Mouse (Mus musculus): ENCODE data around the gene Brd2. TPM values are rescaled to one million over a fixed set of nuclear protein-coding genes. Genes with fewer than 3 reads are reported as not detected.

The Brd2 gene
- polyA plus RNA-seq (2014; fragmentation: Nextera tagmentation; extraction: Ambion mirVana) = 98.7 and 99.2 TPM in 2 replicates

DNA sequence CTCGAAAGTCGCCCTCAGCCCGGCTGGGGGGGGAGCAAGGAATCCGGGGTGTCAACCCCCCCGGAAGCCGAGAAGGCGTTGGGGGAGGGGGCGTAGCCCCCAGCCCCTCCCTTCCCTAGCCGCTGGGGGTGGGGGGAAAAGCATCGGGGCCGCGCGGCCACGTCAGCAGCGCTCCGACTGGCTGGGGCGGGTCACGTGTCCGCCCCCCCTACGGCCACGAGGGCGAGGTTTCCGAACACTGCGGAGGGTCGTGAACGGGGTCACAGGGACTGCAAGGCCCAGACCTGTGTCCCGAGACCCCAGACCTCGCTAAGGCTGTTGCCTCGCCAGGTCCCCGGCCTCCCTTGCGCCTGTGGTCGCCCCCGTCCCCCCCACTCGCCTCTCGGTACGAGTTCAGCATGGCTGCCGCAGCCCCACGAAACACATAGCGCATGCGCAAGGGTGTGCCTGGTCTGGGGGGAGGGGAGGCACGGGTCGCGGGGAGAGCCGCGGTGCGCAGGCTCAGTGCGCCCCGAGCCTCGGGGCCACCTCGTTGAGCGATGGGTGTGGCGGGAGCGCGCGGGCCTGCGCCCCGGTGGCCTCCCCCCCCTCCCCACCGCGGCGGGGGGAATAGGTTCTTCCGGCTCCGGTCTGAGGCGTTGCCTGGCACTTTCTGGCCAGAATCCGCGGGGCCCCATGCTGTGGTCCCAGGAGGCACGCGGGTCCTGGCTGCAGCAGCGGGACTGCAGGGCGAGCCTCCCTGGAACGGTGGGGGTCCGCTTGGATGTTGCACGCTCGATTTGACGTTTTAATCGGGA lies at the start of gene Brd2:
Gene Brd2 (minus strand): TSS at position 447 of the 797 bp plus-strand sequence.
- under 1% methylated on average over 61 of the region's 75 CpGs for WGBS
- Histone ChIP-seq H3K4me1 (ENCODE audit: control insufficient read depth, insufficient read depth, low read length) (peaks cover 14% of the 10 kb centered on the region), H3K36me3 (ENCODE audit: control insufficient read depth, insufficient read depth, low read length) (peaks cover 7% of the 10 kb centered on the region; the same call in 1 of the 2 replicates), H3K4me3 (ENCODE audit: low read depth, low read length) (peak within 1 kb of the TSS; percentile 99), H3K9me3 (ENCODE audit: control insufficient read depth, low read length) (no peaks in the 10 kb centered on the region), H3K27me3 (ENCODE audit: control insufficient read depth, insufficient read depth, low read length) (no peaks in the 10 kb centered on the region), H3K27ac (ENCODE audit: low read depth, low read length) (peak within 1 kb of the TSS; percentile 100), H3K9ac (ENCODE audit: low read length) (peak within 1 kb of the TSS; percentile 99), H3K4me2 (peak within 1 kb of the TSS; percentile 97)
- DNase-seq (ENCODE audit: low spot score, missing footprints) = peak; percentile 99
- peak; percentile 62 for ATAC-seq (ENCODE audit: low FRiP score)

DNA sequence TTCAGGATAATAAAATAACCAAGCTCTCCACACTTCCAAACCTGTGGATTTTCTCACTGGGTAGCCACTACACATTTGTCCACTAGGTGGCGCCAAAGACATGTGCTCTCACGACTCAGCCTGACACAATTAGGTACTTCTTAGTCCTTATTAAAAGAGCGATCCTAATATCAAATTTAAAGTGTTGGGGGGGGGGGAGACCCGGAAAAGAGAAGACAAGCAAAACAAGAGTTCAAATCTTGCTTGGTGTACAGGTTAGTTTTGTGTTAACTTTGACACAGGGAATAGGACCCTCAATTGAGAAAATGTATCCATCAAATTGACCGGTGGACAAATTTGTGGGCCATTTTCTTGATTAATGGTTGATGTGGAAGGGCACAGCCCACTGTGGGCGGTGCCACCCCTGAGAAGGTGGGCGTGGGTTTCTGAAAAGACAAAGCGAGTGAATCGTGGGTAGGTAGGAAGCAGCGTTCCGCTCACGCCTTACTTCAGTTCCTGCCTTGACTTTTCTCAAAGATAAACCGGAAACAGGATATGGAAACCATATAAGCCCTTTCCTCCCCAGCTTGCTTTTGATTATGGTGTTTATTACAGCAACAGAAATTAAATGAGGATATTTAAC lies 48.6 kb upstream of the Brd2 start:
- peaks cover 4% of the 10 kb centered on the region; the same call in 1 of the 2 replicates for H3K9me3 ChIP-seq (ENCODE audit: control insufficient read depth, low read length)
- DNase-seq (ENCODE audit: low spot score, missing footprints) (peak; percentile 98), ATAC-seq (ENCODE audit: low FRiP score) (no peak)
- H3K36me3 ChIP-seq (ENCODE audit: control insufficient read depth, insufficient read depth, low read length) = no peaks in the 10 kb centered on the region
- 44% methylated on average over 13 of the region's 13 CpGs for WGBS
- H3K27ac ChIP-seq (ENCODE audit: low read depth, low read length) = no peak overlapping the region
- no peak overlapping the region for H3K9ac ChIP-seq (ENCODE audit: low read length)
- no peak overlapping the region for H3K4me3 ChIP-seq (ENCODE audit: low read depth, low read length)
- no peak overlapping the region for H3K4me2 ChIP-seq
- H3K4me1 ChIP-seq (ENCODE audit: control insufficient read depth, insufficient read depth, low read length) = no peaks in the 10 kb centered on the region
- H3K27me3 ChIP-seq (ENCODE audit: control insufficient read depth, insufficient read depth, low read length) = no peaks in the 10 kb centered on the region

- H3K27me3 ChIP-seq (ENCODE audit: control insufficient read depth, insufficient read depth, low read length) = no peaks in the 10 kb centered on the region
- no peak overlapping the region for H3K9ac ChIP-seq (ENCODE audit: low read length)
- H3K9me3 ChIP-seq (ENCODE audit: control insufficient read depth, low read length) = peaks cover 4% of the 10 kb centered on the region; the same call in 1 of the 2 replicates
- 27% methylated on average over 4 of the region's 4 CpGs for WGBS
- H3K4me3 ChIP-seq (ENCODE audit: low read depth, low read length) = no peak overlapping the region
- no peak overlapping the region for H3K27ac ChIP-seq (ENCODE audit: low read depth, low read length)
- H3K4me1 ChIP-seq (ENCODE audit: control insufficient read depth, insufficient read depth, low read length) = no peaks in the 10 kb centered on the region
- ATAC-seq (ENCODE audit: low FRiP score) (no peak), DNase-seq (ENCODE audit: low spot score, missing footprints) (peak; percentile 79)
- H3K4me2 ChIP-seq = no peak overlapping the region
- no peaks in the 10 kb centered on the region for H3K36me3 ChIP-seq (ENCODE audit: control insufficient read depth, insufficient read depth, low read length)
These were observed 48.0 kb upstream of the Brd2 start for GRCm38 (mm10) chr17:34170487-34170876.

DNA sequence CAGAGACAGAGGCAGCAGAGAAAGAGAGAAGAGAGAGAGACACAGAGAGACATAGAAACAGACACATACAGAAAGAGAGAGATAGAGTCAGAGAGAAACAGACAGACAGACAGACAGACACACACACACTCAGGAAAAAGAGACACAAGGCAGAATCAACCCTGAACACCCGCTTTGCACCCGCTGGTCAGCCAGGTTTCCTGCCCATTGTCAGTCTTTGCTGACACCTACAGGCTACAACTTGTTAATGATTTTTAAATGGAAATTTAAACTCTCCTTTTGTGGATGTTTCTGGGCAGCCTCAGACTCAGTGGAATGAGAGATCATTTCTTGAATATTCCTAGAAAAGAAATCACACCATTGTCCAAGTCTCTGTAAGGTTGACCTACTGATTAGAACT lies 46.8 kb upstream of the Brd2 start:
- ATAC-seq (ENCODE audit: low FRiP score) (no peak), DNase-seq (ENCODE audit: low spot score, missing footprints) (peak; percentile 83)
- no peaks in the 10 kb centered on the region for H3K36me3 ChIP-seq (ENCODE audit: control insufficient read depth, insufficient read depth, low read length)
- H3K9ac ChIP-seq (ENCODE audit: low read length) = no peak overlapping the region
- no peak overlapping the region for H3K4me3 ChIP-seq (ENCODE audit: low read depth, low read length)
- H3K27me3 ChIP-seq (ENCODE audit: control insufficient read depth, insufficient read depth, low read length) = no peaks in the 10 kb centered on the region
- H3K4me1 ChIP-seq (ENCODE audit: control insufficient read depth, insufficient read depth, low read length) = no peaks in the 10 kb centered on the region
- H3K27ac ChIP-seq (ENCODE audit: low read depth, low read length) = no peak overlapping the region
- H3K9me3 ChIP-seq (ENCODE audit: control insufficient read depth, low read length) = peaks cover 4% of the 10 kb centered on the region; the same call in 1 of the 2 replicates
- no peak overlapping the region for H3K4me2 ChIP-seq
- 4% methylated on average over 2 of the region's 2 CpGs for WGBS

GRCm38 (mm10) chr17:34165033-34165730 lies 42.7 kb upstream of the Brd2 start:
- Histone ChIP-seq H3K9ac (ENCODE audit: low read length) (no peak overlapping the region), H3K4me2 (no peak overlapping the region), H3K36me3 (ENCODE audit: control insufficient read depth, insufficient read depth, low read length) (no peaks in the 10 kb centered on the region), H3K9me3 (ENCODE audit: control insufficient read depth, low read length) (no peaks in the 10 kb centered on the region), H3K4me1 (ENCODE audit: control insufficient read depth, insufficient read depth, low read length) (no peaks in the 10 kb centered on the region), H3K27me3 (ENCODE audit: control insufficient read depth, insufficient read depth, low read length) (no peaks in the 10 kb centered on the region), H3K27ac (ENCODE audit: low read depth, low read length) (no peak overlapping the region), H3K4me3 (ENCODE audit: low read depth, low read length) (no peak overlapping the region)
- 82% methylated on average over 6 of the region's 6 CpGs for WGBS
- no peak for ATAC-seq (ENCODE audit: low FRiP score)
- DNase-seq (ENCODE audit: low spot score, missing footprints) = no peak

DNA sequence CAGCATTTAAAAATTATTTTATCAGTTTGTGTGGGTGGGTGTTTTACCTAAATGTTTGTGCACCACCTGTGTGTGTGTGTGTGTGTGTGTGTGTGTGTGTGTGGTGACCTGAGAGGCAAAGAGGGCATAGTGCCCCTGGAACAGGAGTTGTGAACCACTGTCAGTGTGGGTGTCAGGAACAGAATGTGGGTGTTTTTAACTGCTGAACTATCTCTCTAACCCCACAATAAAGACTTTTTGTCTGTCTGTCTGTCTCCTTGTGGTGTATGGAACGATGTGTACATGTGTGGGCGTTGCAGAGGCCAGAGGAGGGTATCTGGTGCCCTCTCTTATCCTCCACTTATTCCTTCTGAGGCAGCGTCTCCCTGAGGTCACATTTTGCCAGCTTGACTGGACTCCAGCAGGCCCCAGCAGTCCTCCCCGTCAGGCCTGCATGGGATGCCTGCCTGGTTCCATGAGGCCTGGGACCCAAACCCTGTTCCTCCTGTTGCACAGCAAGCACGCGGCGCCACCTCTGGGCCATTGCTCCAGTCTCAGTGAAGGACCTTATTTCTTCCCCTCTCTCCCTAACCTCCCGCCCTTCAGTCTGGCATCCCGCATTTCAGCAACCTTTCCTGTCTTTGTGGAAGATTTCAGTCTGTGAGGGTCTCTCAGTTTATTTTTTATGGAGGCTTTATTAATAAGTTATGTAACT lies 41.9 kb upstream of the Brd2 start:
- no peak overlapping the region for H3K4me2 ChIP-seq
- H3K4me1 ChIP-seq (ENCODE audit: control insufficient read depth, insufficient read depth, low read length) = no peaks in the 10 kb centered on the region
- no peak overlapping the region for H3K4me3 ChIP-seq (ENCODE audit: low read depth, low read length)
- no peaks in the 10 kb centered on the region for H3K27me3 ChIP-seq (ENCODE audit: control insufficient read depth, insufficient read depth, low read length)
- ATAC-seq (ENCODE audit: low FRiP score) (no peak), DNase-seq (ENCODE audit: low spot score, missing footprints) (no peak)
- H3K27ac ChIP-seq (ENCODE audit: low read depth, low read length) = no peak overlapping the region
- no peaks in the 10 kb centered on the region for H3K9me3 ChIP-seq (ENCODE audit: control insufficient read depth, low read length)
- 43% methylated on average over 9 of the region's 9 CpGs for WGBS
- no peak overlapping the region for H3K9ac ChIP-seq (ENCODE audit: low read length)
- H3K36me3 ChIP-seq (ENCODE audit: control insufficient read depth, insufficient read depth, low read length) = no peaks in the 10 kb centered on the region

GRCm38 (mm10) chr17:34155534-34155933 lies 33.1 kb upstream of the Brd2 start:
- no peak overlapping the region for H3K4me3 ChIP-seq (ENCODE audit: low read depth, low read length)
- no peaks in the 10 kb centered on the region for H3K9me3 ChIP-seq (ENCODE audit: control insufficient read depth, low read length)
- ATAC-seq (ENCODE audit: low FRiP score) (no peak), DNase-seq (ENCODE audit: low spot score, missing footprints) (no peak)
- no peak overlapping the region for H3K27ac ChIP-seq (ENCODE audit: low read depth, low read length)
- no peaks in the 10 kb centered on the region for H3K27me3 ChIP-seq (ENCODE audit: control insufficient read depth, insufficient read depth, low read length)
- no peak overlapping the region for H3K4me2 ChIP-seq
- H3K36me3 ChIP-seq (ENCODE audit: control insufficient read depth, insufficient read depth, low read length) = no peaks in the 10 kb centered on the region
- WGBS = 66% methylated on average over 5 of the region's 5 CpGs
- H3K4me1 ChIP-seq (ENCODE audit: control insufficient read depth, insufficient read depth, low read length) = no peaks in the 10 kb centered on the region
- H3K9ac ChIP-seq (ENCODE audit: low read length) = no peak overlapping the region

DNA sequence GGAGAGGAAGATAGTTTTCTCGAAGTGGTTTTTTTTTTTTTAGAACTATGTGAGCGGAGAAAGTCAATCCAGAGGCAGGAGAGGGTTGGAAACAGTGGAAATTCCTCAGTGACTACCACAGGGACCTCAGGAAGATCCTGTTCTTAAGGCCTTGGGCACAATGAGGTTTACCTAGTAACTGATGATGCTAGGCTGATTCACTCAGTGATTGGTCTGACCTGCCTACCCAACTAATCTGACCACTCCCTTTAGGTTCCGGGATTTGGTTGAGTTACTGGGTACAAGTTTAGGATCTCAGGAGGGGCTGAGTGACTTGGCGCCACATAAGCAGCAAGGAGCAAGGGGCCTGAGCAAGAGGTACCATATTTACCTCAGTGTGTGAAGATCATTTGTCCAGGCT lies 30.5 kb upstream of the Brd2 start, which contains the start of gene H2-DMb1:
Gene H2-DMb1 (plus strand): TSS at position 150 of the 400 bp plus-strand sequence.
- Histone ChIP-seq H3K27me3 (ENCODE audit: control insufficient read depth, insufficient read depth, low read length) (no peaks in the 10 kb centered on the region), H3K4me3 (ENCODE audit: low read depth, low read length) (no peak within 1 kb of the TSS), H3K9me3 (ENCODE audit: control insufficient read depth, low read length) (no peaks in the 10 kb centered on the region), H3K9ac (ENCODE audit: low read length) (no peak within 1 kb of the TSS), H3K36me3 (ENCODE audit: control insufficient read depth, insufficient read depth, low read length) (no peaks in the 10 kb centered on the region), H3K27ac (ENCODE audit: low read depth, low read length) (no peak within 1 kb of the TSS), H3K4me2 (no peak within 1 kb of the TSS), H3K4me1 (ENCODE audit: control insufficient read depth, insufficient read depth, low read length) (no peaks in the 10 kb centered on the region)
- WGBS = 62% methylated on average over 4 of the region's 4 CpGs
- ATAC-seq (ENCODE audit: low FRiP score) (no peak), DNase-seq (ENCODE audit: low spot score, missing footprints) (no peak)
